Mouse (Mus musculus): ENCODE results near the gene Nptn.
"Not testable (repeated sequence)": the region's sequence is repeated elsewhere in the genome, so short reads cannot be mapped to it uniquely, and the experiment has no call there.

Gene Nptn

DNA sequence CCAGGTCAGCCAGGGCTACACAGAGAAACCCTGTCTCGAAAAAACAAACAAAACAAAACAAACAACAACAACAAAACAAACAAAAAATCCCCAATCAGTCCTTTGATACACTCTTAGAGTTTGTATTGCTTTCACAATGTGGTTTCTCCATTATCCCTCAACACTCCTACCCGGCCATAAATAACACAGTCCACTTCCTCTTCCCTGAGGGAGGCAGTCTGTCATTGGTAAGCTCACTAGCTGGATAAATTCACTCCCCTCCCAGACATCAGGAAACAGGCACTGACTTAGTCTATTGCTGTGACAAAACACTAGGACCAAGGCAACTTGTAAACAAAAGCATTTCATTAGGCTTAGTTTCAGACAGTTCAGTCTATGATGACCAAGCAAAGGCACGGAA, 21.8 kb upstream of the Nptn start:
- no peak for DNase-seq (ENCODE audit: low read depth, low spot score)

DNA sequence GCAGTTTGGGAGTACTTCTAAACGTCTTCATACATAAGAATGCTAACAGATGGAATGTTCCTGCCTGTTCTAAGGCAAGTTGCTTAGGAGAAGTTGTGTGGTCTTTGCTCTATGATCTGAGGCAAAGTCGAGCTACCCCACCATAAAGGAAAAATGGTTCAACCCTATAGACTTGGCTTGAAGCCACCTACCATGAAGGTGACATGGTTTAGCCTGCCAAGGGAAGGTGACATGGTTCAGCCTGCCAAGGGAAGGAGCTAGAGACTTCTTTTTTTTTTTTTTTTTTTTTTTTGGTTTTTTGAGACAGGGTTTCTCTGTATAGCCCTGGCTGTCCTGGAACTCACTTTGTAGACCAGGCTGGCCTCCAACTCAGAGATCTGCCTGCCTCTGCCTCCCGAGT, 16.1 kb upstream of the Nptn start:
- not testable (repeated sequence) for DNase-seq (ENCODE audit: low read depth, low spot score)

DNA sequence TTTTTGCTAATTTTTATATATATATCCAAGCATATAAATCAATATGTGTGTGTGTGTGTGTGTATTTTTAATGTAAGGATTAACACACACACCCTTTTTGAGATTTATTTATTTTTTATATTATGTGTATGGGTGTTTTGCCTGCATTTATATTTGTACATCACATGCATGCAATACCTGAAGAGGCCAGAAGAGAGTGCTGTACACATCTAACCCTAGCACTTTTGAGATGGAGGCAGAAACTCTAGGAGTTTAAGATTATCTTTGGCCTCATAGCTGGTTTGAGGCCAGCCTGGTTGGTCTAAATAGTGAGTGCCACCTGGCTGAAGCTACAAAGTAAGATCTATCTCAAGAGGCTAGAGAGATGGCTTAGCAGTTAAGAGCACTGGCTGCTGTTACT, 14.4 kb upstream of the Nptn start:
- DNase-seq (ENCODE audit: low read depth, low spot score) = no peak

DNA sequence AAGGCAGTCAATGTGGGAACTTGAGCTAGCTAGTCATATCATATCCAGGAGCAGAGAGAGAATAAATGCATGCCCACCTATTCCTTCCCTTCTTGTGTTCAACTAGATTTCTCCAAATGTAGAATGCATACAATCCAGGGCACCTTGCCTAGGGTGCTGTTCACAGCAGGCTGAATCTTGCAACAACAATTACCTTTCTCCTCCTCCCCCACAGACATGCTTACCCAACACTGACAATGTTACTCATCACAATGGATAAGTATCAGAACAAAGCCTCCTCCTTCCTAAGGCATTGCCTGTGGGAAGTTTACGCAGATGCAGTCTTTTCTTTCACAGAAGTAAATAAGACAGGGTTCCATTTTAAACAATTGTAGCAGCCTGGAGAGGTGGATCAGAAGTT, 11.0 kb upstream of the Nptn start:
- no peak for DNase-seq (ENCODE audit: low read depth, low spot score)

DNA sequence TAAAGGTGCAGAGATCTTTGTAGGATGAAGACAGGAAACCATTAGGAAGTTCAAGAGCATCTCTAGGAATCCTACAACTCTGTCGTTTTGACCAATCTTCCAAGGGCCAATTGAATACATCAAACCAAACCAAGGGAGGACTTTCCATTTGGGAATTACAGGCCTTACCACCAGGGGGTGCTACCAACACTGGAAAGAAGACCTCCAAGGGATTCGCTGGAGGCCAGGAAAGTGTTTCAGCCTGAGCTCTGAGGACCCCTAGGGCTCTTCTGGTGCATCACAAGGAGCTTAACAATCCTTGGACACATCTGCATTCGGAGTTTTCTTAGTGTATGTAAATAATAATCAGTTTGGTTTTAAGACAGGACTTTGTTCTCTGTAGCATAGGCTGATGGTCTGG, 3.4 kb upstream of the Nptn start:
- peak; percentile 82 for DNase-seq (ENCODE audit: low read depth, low spot score)

DNA sequence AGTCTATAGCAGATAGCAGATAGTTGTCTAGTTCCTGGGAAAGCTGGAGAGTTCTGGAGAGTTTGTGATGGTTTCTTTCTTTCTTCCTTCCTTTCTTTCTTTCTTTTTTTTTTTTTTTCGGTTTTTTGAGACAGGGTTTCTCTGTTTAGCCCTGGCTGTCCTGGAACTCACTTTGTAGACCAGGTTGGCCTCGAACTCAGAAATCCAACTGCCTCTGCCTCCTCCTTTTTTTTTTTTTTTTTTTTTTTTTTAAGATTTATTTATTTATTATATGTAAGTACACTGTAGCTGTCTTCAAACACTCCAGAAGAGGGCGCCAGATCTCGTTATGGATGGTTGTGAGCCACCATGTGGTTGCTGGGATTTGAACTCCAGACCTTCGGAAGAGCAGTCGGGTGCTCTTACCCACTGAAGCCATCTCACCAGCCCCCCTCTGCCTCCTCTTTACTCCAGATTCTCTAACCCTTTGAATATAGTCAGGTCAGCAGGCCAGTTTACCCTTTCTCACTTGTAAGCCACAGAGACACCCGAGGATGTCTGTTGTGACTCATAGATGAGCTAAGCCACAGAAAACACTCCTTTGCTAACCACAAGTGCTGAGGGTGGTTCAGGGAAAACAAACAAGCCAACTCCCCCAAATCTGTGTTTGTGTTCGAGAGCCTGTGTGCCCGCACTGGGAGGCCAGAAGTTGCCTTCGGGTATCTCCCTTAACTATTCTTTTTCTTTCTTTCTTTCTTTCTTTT, 1.4 kb upstream of the Nptn start:
- DNase-seq (ENCODE audit: low read depth, low spot score) = not testable (repeated sequence)

DNA sequence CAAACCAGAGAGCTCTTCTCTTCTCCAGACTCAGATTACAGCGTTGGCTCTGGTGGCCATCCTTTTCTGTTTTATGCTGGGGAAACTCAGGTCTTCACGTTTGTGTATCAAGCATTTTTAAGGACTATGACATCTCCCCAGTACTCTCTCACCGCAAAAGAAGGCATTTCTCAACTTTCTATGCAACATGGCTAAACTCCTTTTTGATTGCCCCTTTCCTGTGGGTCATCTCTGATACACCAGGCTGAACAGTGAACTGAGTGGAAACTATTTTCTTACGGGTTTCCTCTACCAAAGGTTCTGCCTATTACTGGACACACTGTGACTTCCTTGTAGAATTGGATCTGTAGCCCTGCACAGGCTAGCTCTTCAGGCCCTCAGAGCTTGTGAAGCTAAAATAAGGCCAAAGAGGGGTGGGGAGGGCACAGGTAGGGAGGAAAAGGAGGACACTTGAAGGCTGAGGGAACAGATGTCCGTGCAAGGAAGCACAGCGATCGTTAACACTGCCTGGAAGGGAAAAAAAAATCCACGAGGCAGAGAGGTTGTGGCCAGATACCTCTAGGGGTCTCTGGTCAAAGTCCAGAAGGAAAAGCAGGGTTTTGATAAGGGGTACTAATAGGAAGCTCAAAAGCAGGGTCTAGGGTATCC, 633 bp upstream of the Nptn start:
- DNase-seq (ENCODE audit: low read depth, low spot score) = no peak

DNA sequence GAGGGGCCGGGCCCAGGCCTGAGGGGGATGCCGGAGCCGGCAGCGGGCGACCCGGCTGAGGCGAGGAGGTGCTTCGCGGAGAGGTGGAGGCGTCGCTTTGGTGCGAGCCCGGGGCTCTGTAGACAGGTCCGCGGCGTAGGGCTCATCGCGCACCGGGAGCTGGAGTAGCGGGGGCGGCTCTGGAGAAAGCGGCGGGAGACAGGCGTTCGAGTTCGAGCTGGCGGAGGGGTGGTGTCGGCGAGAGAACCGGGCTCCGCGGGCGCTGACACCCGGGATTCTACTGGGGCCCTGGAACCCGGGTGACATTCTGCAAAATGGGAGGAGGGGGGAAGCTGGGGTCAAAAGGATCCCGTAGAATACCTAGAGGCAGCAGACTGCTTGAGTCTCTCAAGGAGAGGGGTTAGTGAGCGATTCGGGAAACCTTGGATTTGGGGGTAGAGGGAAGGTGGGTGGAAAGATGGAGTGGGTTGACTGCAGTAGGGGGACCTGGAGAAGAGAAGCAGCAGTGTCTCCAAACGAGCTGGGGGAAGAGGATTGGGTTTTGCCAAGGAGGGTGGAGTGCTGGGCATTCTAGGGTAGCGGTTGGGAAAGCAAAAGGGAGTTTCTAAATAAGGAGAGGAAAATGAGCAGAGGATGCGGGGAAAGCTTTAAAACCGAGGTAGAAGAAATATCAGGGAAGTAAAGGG, 684 bp downstream of the Nptn start:
- no peak for DNase-seq (ENCODE audit: low read depth, low spot score)

DNA sequence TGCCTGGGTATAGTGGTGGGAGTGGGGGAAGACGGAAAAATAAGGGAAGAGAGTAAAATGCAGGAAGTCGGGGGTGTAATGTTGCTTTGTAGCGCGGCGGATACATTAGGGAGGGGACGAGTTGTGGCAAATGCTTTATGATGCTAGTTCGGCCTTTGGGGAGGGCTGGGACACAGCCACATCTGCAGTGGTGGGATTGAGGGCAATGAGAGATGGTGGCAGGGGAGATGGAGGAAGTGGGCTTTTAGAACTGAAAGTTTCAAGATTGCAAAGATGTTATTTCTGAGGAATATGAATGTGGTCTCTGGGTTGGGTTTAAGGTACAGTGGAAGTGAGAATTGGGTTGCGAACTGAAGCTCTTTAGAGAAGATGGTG, 1.2 kb downstream of the Nptn start:
- no peak for DNase-seq (ENCODE audit: low read depth, low spot score)

DNA sequence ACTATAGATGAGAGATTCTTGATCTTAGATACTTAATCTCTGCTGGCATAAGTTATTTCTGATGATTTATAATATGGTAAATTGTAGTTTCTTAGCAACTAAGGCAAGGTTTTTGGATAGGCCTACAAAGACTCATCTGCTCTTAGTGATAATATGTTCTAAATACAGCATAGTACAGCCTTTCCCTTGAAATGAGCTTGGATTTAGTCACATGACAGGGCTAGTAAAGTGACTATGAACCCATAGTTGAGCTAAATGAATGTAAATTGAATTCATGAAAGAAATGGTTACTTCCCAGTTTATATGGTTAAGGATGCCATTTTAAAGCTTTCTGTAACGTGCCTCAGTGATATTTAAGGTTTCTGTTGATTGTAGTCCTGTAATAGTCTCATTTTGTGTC, 2.3 kb downstream of the Nptn start:
- DNase-seq (ENCODE audit: low read depth, low spot score) = no peak

DNA sequence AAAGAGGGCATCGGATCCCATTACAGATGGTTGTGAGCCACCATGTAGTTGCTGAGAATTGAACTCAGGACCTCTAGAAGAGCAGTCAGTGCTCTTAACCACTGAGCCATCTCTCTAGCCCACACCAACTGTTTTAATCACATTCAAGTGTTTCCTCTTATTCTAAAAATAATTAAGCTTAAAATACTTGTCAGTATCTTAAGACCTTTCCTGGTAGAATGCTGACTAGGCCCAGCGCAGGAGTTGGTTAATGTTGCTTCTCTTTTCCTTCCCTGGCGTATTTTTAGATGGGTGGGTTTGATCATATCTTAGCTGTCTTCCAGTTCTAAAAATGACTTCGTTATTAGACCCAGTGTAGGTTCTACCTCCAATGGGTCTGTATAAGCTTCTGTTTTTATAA, 6.6 kb downstream of the Nptn start:
- DNase-seq (ENCODE audit: low read depth, low spot score) = no peak

DNA sequence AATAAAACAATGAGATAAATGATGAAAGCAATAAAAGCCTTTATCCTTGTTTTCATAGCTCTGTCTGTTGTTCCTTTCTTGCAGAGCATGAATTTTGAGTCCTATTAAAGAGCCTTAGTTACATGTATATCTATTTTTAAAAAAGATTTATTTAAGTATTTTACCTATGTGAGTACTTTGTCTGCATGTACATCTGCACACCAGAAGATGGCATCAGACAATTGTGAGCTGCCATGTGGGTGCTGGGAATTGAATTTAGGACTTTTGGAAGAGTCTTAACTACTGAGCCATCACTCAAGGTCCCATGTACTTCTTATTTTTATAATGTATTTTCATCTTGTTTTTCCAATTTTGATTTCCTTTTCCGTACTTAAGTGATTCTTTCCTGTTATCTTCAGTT, 13.3 kb downstream of the Nptn start:
- no peak for DNase-seq (ENCODE audit: low read depth, low spot score)

DNA sequence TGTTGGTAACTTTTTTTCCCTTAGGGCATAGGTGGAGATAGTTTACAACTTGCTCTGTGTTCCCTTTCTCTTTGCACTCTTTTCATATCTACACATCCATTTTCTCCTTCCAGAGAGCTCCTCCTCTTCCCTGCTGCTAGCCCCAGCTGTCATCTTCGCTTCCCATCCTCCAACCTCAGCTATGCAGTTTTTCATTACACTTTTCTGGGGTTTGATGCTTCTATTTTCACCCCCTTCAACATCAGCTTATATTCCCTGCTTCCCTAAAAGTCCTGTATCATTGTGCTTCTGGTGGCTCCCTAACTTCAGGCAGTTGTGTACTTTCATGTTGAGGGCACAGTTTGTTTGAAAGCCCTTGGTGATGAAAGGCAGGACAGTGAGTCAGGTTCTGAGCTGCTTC, 31.8 kb downstream of the Nptn start:
- DNase-seq (ENCODE audit: low read depth, low spot score) = no peak

DNA sequence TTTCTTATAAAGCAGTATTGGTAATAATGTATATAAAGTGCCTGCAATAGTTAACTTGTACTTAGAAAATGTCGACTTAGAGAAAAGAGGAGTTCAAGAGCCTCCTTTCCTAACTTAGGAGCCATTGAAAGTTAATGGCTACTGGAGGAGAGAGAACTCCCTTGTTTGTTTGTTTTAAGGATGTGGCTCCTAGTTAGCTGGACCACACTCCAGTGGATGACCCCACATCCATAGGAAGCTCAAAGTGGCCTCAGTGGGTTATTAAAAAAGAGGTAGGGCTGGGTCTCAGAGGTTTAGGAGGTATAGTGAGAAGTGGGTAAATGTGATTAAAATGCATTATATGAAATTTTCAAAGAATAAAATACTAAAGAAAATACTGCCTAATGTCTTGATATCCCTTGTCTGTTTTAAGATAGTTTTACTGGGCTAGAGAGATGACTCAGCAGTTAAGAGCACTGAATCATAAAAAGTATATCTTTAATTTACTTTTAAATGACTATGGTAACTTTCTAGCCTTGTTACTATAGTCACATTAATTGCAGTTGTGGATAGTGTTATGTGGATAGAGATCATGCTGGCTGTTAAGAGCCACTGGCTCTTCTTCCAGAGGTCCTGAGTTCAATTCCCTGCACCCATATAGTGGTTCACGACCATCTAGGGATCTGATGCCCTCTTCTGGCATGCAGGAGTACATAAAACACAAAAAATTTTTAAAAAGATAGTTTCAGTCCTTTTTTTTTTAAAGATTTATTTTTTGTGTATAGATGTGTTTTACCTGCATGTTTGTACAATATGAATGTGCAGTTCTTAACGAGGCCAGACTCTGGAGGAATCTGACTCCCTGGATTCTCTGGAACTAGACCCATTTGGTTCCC, 33.3 kb downstream of the Nptn start:
- no peak for DNase-seq (ENCODE audit: low read depth, low spot score)

DNA sequence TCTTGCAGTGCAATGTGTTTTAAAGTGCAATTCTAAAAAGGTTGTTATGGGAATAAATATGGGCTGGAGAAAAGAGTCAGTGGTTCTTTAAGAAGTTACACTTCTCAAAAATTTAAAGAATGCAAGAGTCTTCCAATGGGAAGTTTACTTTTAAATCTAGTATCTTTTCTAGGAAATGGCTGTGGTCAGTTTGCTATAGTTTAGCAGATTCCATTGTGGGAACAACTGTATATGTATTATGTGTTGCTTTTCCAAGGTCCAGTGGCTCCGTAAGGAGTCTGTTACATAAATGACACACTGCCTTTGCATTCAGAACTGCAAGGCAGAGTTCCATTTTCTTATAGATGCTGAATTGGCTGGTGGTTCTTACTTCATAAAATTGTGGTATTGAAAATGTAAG, 41.0 kb downstream of the Nptn start:
- DNase-seq (ENCODE audit: low read depth, low spot score) = no peak

DNA sequence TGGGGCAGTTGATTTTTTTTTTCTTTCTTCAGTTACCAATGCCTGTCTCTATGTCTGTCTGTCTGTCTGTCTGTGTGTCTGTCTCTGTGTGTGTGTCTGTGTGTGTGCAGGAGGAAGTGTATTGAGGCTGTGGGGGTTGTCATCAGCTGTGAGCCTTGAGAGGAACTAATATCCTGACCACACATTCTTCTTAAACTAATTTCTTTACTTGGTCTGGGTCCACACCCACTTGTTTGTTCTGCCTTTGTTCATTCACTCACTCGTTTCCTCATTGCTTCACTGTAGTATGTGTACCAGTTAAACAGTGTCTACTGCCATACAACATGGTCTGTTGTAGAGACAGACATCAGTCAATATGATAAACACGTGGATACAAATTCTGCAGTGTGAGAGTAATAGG, 45.2 kb downstream of the Nptn start:
- DNase-seq (ENCODE audit: low read depth, low spot score) = no peak

DNA sequence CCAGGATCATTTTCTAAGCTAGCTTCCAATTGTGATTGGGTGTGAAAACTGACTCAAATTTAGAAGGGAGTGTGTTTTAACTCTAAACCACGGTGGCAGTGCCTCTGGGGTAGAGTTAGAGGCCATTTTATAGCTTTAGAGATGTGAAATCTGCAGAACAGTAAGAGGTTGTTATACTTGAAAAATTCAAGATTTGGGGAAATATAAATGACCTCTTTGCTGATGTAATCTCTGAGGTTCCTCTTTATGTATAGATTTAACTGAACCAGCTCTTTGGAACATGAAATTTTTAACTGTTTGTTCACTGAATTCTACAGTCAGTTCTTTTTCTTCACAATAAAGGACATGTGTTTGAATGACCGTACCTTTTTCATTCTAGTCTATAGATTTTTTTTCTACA, 48.4 kb downstream of the Nptn start:
- no peak for DNase-seq (ENCODE audit: low read depth, low spot score)

DNA sequence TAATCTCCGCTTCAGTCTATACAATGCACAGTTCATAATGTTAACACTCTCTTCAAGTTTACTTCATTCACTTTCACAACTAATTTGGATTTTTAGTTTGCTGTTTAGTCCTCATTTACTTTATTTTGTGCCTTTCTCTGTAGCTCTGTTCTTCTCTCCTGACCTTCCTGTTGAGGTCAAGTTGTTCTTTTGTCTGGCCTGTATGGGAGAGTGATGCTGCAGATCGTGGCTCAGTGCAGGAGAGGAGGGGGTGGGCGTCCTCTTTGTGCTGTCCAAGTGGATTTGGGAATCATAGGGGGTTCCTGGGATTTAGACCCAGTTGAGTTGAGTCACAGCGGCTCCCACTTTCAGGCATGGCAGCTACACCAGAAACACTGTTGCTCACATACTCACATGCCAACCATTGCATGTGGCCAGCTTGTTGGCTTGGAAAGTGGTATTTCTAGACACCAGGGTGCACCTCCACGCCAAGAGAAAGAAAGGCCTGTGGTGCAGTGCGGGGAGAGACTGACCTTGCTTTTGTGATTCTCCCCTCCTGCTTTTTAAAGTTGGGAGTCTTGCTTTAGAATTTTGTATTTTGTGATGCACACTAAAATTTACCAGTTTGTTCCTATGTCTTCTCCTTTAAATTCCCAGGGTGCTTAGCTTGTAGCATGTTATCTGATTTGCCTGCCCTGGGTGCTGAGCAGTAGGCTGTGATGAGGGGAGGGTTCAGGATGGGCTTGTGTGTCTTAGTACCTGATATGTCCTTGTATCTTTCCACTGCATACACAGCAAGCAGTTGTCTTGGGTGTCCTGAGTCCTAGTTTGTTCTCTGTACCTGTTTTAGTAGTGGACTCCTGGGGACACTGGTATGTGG, 66.6 kb downstream of the Nptn start:
- no peak for DNase-seq (ENCODE audit: low read depth, low spot score)

DNA sequence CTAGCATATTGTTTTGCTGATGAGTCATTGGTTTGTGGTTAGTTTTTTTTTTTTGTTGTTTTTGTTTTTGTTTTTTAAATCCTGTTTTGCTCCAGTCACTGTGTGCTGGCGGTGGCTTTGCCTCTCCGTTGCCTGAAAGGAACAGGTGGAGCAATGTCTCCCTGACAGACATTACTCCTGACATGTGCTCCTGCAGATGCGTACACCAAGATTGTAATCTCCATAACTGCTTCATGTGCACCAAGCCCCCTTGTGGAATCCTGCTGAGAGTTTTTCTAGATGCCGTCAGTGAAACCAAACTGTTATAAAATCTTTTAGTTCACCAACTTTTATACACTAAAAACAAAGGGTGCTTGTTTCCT, 67.2 kb downstream of the Nptn start:
- DNase-seq (ENCODE audit: low read depth, low spot score) = no peak

DNA sequence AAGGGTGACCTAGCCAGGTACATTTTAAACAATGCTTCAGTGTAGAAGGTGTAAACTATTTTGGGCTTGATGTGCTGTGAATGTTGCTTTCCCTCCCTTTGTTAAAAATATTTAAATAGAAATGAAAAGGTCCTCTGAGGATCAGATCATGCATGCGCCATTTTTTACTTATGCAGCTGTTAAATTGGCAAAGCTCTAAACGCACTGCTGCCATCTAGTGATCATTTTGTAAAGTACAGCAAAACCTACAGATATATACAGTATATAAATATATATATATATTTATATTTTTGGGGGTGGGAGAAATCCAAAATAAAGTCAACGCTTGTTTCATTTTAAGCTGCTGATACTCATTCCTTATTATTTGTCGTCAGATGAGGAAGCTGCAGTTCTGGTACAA, 70.0 kb downstream of the Nptn start:
- peak; percentile 55 for DNase-seq (ENCODE audit: low read depth, low spot score)

DNA sequence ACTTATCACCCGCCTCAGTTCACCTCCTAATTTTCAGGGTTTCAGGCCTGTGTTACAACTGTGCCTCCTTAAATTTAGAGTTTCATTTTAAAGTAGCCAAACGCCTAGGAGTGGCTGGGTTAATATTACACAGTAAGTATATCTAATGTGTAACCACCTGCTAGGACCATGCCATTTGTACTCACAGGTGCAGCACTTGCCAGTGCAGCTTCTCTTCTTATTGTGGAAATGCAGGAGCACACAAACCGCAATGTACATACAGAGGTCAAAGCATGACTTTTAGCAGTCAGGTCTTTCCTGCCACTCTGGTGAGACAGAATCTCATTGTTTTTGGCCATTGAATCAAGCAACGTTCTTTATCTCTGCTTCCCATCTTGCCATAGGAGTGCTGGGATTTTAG, 72.5 kb downstream of the Nptn start:
- DNase-seq (ENCODE audit: low read depth, low spot score) = no peak

Measured in retina, postnatal 7 days (tissue).